Mouse (Mus musculus): ENCODE data around the gene Gapdhs.
"Not testable (repeated sequence)": the region's sequence is repeated elsewhere in the genome, so short reads cannot be mapped to it uniquely, and the experiment has no call there.

The Gapdhs gene

GRCm38 (mm10) chr7:30744022-30744598, 629 bp upstream of the Gapdhs start:
- DNase-seq (ENCODE audit: low spot score) = peak; percentile 63

- not testable (repeated sequence) for DNase-seq (ENCODE audit: low spot score)
These were observed 911 bp downstream of the Gapdhs start for GRCm38 (mm10) chr7:30742570-30742969.

- no peak for DNase-seq (ENCODE audit: low spot score)
These were observed 7.3 kb downstream of the Gapdhs start for GRCm38 (mm10) chr7:30736211-30736610.

GRCm38 (mm10) chr7:30730064-30730722, 13.3 kb downstream of the Gapdhs start:
- not testable (repeated sequence) for DNase-seq (ENCODE audit: low spot score)

GRCm38 (mm10) chr7:30729396-30730063, 14.0 kb downstream of the Gapdhs start, which contains the start of gene Tmem147:
TSS of gene Tmem147 (minus strand) at chr7:30729540.
- DNase-seq (ENCODE audit: low spot score) = peak; percentile 95

- DNase-seq (ENCODE audit: low spot score) = no peak
These were observed 14.6 kb downstream of the Gapdhs start for GRCm38 (mm10) chr7:30728739-30729395.

GRCm38 (mm10) chr7:30728214-30728613, 15.3 kb downstream of the Gapdhs start:
- no peak for DNase-seq (ENCODE audit: low spot score)

GRCm38 (mm10) chr7:30723274-30723953, 20.1 kb downstream of the Gapdhs start:
- DNase-seq (ENCODE audit: low spot score) = no peak

GRCm38 (mm10) chr7:30721286-30721685, 22.2 kb downstream of the Gapdhs start:
- no peak for DNase-seq (ENCODE audit: low spot score)

- no peak for DNase-seq (ENCODE audit: low spot score)
These were observed 23.8 kb downstream of the Gapdhs start for GRCm38 (mm10) chr7:30719669-30720068.

GRCm38 (mm10) chr7:30717716-30718046, 25.8 kb downstream of the Gapdhs start:
- no peak for DNase-seq (ENCODE audit: low spot score)

GRCm38 (mm10) chr7:30717006-30717715, 26.3 kb downstream of the Gapdhs start:
- DNase-seq (ENCODE audit: low spot score) = peak; percentile 53

- DNase-seq (ENCODE audit: low spot score) = no peak
These were observed 31.5 kb downstream of the Gapdhs start, which contains the start of gene Atp4a for GRCm38 (mm10) chr7:30711942-30712341. TSS of gene Atp4a (plus strand) at chr7:30712209.

GRCm38 (mm10) chr7:30707441-30707840, 36.0 kb downstream of the Gapdhs start:
- DNase-seq (ENCODE audit: low spot score) = no peak

GRCm38 (mm10) chr7:30706214-30706882, 37.1 kb downstream of the Gapdhs start:
- no peak for DNase-seq (ENCODE audit: low spot score)

GRCm38 (mm10) chr7:30698589-30698988, 44.9 kb downstream of the Gapdhs start, which contains the start of gene 2200002J24Rik:
TSS of gene 2200002J24Rik (plus strand) at chr7:30698926.
- no peak for DNase-seq (ENCODE audit: low spot score)

GRCm38 (mm10) chr7:30698101-30698500, 45.4 kb downstream of the Gapdhs start:
- no peak for DNase-seq (ENCODE audit: low spot score)

GRCm38 (mm10) chr7:30688325-30688724, 55.2 kb downstream of the Gapdhs start:
- DNase-seq (ENCODE audit: low spot score) = no peak

GRCm38 (mm10) chr7:30683425-30683824, 60.1 kb downstream of the Gapdhs start:
- no peak for DNase-seq (ENCODE audit: low spot score)

GRCm38 (mm10) chr7:30681897-30682296, 61.6 kb downstream of the Gapdhs start:
- no peak for DNase-seq (ENCODE audit: low spot score)
